Mouse (Mus musculus): ENCODE measurements around the gene Dll4. TPM values are rescaled to one million over a fixed set of nuclear protein-coding genes. Genes with fewer than 3 reads are reported as not detected.

Gene Dll4
- polyA plus RNA-seq, 1 experiment, result not detected

DNA sequence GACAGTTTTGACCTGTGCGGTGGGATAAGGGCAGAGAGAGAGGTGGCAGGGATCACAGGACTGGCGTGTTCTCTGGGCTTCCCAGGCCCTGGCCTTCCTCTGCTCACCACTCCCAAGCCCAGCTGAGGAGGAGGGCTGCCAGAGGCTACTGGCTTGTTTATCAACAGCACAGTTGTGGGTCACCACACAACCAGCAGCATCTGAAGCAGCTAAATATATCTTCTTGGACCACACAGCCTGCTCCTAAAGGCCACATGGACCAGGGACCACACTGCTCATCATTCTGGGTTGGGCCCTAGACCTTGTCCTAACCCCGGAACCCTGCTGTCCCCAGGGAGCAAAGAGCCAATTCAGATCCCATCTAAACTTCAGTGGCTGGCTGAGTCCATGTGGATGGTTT, 39.4 kb downstream of the Dll4 start:
- no peak for TF ChIP-seq POLR2A (IDR thresholded peaks at IDR 0.05; ENCODE audit: borderline replicate concordance, control insufficient read depth, low read depth, low read length)
- TF ChIP-seq CTCF (IDR thresholded peaks at IDR 0.05; ENCODE audit: control insufficient read depth, insufficient read depth, low read length), result no peak
- H3K4me1 ChIP-seq (ENCODE audit: control insufficient read depth, insufficient read depth, low read length), result peaks cover 2% of the 10 kb centered on the region; the same call in 1 of the 2 replicates
- no peak overlapping the region for H3K4me3 ChIP-seq (replicated peaks; ENCODE audit: control insufficient read depth, low read depth, low read length)
- 90% methylated on average over 3 of the region's 3 CpGs for WGBS
- no peak overlapping the region for H3K27ac ChIP-seq (ENCODE audit: control insufficient read depth, insufficient read depth, low read depth, low read length, poor library complexity)

DNA sequence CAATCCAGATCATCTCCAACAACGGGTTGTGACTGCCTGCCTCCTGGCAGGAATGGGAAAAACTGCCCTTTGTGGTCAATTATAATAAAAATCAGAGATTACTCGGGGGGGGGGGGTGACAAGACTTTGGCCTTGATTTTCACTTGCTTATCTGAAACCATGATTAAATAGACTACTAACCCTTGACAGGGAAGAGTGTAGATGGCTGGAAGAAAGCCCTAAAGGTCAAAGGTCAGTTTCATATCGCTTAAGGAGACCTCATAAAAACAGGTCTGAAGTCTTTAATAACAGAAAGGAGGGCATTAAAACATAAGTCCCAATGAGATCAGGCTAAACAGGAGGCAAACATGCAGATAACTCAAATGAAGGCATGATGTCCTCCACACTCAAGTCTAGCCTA, 41.8 kb downstream of the Dll4 start:
- TF ChIP-seq POLR2A (IDR thresholded peaks at IDR 0.05; ENCODE audit: borderline replicate concordance, control insufficient read depth, low read depth, low read length) (no peak), CTCF (IDR thresholded peaks at IDR 0.05; ENCODE audit: control insufficient read depth, insufficient read depth, low read length) (no peak)
- Histone ChIP-seq H3K27ac (ENCODE audit: control insufficient read depth, insufficient read depth, low read depth, low read length, poor library complexity) (no peak overlapping the region), H3K4me1 (ENCODE audit: control insufficient read depth, insufficient read depth, low read length) (no peaks in the 10 kb centered on the region), H3K4me3 (replicated peaks; ENCODE audit: control insufficient read depth, low read depth, low read length) (no peak overlapping the region)
- WGBS, result 76% methylated on average over 3 of the region's 3 CpGs

DNA sequence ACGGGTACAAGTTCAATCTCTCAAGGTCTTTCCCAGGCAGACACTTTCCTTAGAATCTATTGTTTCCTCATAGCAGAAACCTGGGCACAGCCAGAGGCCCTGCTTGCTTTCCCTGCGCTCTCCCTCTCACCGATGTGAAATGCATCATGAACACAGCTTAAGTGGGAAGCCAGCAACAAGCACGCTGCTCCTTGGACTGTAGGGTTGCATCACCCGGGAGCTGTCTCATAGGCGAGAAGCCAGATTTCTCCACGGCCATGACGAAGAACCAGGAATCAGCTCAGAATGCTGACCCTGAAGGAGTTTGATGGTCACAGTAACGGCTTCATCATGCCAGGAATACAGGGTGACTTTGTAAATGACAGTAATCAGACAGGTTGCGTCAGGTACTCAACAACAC, 44.5 kb downstream of the Dll4 start:
- 86% methylated on average over 10 of the region's 10 CpGs for WGBS
- no peak overlapping the region for H3K27ac ChIP-seq (ENCODE audit: control insufficient read depth, insufficient read depth, low read depth, low read length, poor library complexity)
- no peak for TF ChIP-seq POLR2A (IDR thresholded peaks at IDR 0.05; ENCODE audit: borderline replicate concordance, control insufficient read depth, low read depth, low read length)
- TF ChIP-seq CTCF (IDR thresholded peaks at IDR 0.05; ENCODE audit: control insufficient read depth, insufficient read depth, low read length), result no peak
- no peaks in the 10 kb centered on the region for H3K4me1 ChIP-seq (ENCODE audit: control insufficient read depth, insufficient read depth, low read length)
- no peak overlapping the region for H3K4me3 ChIP-seq (replicated peaks; ENCODE audit: control insufficient read depth, low read depth, low read length)

DNA sequence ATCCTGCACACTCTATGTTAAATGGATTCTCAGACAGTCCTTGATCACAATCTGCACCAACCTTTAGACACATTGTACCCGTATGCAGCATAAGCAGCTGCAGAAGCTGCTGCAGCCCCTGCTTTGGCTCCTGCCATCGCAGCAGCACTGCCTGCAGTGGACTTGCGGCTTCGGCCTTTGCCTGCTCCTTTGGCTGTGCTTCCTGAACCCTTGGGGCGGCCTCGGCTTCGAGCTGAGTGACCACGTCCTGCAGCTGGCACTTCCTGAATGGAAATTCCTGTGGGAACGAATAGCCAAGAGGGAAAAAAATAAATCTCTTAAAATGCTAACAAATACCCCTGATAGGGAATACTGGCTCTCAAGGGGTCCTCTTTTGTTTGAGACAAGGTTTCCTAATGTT, 51.7 kb downstream of the Dll4 start:
- no peak overlapping the region for H3K4me3 ChIP-seq (replicated peaks; ENCODE audit: control insufficient read depth, low read depth, low read length)
- TF ChIP-seq POLR2A (IDR thresholded peaks at IDR 0.05; ENCODE audit: borderline replicate concordance, control insufficient read depth, low read depth, low read length), result no peak
- no peak for TF ChIP-seq CTCF (IDR thresholded peaks at IDR 0.05; ENCODE audit: control insufficient read depth, insufficient read depth, low read length)
- no peak overlapping the region for H3K27ac ChIP-seq (ENCODE audit: control insufficient read depth, insufficient read depth, low read depth, low read length, poor library complexity)
- WGBS, result 83% methylated on average over 9 of the region's 9 CpGs
- no peaks in the 10 kb centered on the region for H3K4me1 ChIP-seq (ENCODE audit: control insufficient read depth, insufficient read depth, low read length)

DNA sequence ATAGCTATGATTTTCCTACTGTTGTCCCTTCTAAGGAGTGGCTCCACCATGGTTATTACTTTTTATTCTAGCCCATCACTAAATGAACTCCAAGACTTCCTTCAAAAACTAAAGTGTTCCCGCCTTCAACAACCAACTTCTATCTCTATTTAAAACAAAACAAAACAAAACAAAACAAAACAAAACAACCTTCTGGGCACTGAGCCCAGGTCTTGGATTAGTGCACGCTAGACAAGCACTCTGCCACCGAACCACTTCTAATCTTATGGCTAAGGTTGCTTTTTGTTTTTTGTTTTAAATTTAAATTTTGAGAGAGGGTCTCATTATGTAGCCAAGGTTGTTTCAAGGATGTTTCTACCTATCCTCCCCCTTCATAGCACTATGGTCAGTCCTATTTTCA, 52.2 kb downstream of the Dll4 start:
- 88% methylated on average over 3 of the region's 3 CpGs for WGBS
- TF ChIP-seq CTCF (IDR thresholded peaks at IDR 0.05; ENCODE audit: control insufficient read depth, insufficient read depth, low read length), result no peak
- no peak for TF ChIP-seq POLR2A (IDR thresholded peaks at IDR 0.05; ENCODE audit: borderline replicate concordance, control insufficient read depth, low read depth, low read length)
- H3K4me1 ChIP-seq (ENCODE audit: control insufficient read depth, insufficient read depth, low read length), result no peaks in the 10 kb centered on the region
- H3K27ac ChIP-seq (ENCODE audit: control insufficient read depth, insufficient read depth, low read depth, low read length, poor library complexity), result no peak overlapping the region
- H3K4me3 ChIP-seq (replicated peaks; ENCODE audit: control insufficient read depth, low read depth, low read length), result no peak overlapping the region

DNA sequence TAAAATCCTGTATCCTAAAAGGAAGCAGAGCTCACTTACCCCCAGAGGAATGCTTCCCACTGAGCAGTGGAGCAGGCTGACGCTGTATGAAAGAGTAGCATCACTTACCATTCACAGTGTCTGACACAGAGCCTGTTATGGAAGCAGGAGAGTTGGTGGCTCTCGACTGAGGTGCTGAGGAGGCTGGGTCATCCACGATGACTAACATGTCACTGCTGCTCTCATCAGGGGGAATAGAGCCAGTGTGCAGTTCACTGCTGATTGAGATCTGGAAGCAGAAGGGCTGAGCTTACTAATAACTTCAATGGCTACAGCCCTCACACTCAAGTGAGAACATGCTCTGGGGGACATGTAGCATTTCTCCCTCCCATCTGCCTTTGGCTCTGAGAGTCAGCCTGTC, 53.9 kb downstream of the Dll4 start:
- no peak overlapping the region for H3K27ac ChIP-seq (ENCODE audit: control insufficient read depth, insufficient read depth, low read depth, low read length, poor library complexity)
- no peaks in the 10 kb centered on the region for H3K4me1 ChIP-seq (ENCODE audit: control insufficient read depth, insufficient read depth, low read length)
- TF ChIP-seq CTCF (IDR thresholded peaks at IDR 0.05; ENCODE audit: control insufficient read depth, insufficient read depth, low read length) (no peak), POLR2A (IDR thresholded peaks at IDR 0.05; ENCODE audit: borderline replicate concordance, control insufficient read depth, low read depth, low read length) (no peak)
- no peak overlapping the region for H3K4me3 ChIP-seq (replicated peaks; ENCODE audit: control insufficient read depth, low read depth, low read length)
- 82% methylated on average over 3 of the region's 3 CpGs for WGBS

Other genes with a start within 250 kb of the Dll4 start
- gene Rad51, start 213.0 kb upstream of the Dll4 start, polyA plus RNA-seq (2011; ENCODE audit: insufficient read depth, insufficient read length, low replicate concordance, missing spikeins), result 25.6 and 32.4 TPM in 2 replicates
- 25.4 and 36.2 TPM in 2 replicates for gene Rmdn3, start 168.8 kb upstream of the Dll4 start, polyA plus RNA-seq (2011; ENCODE audit: insufficient read depth, insufficient read length, low replicate concordance, missing spikeins)
- gene Gchfr, start 158.0 kb upstream of the Dll4 start, polyA plus RNA-seq (2011; ENCODE audit: insufficient read depth, insufficient read length, low replicate concordance, missing spikeins), result 4.0 TPM in 1 of 2 replicates, not detected in the other
- gene Gm14137, start 151.3 kb upstream of the Dll4 start, polyA plus RNA-seq (2011; ENCODE audit: insufficient read depth, insufficient read length, low replicate concordance, missing spikeins), result not detected in 2 replicates
- gene Zfyve19, start 117.2 kb upstream of the Dll4 start, polyA plus RNA-seq (2011; ENCODE audit: insufficient read depth, insufficient read length, low replicate concordance, missing spikeins), result 21.0 and 42.2 TPM in 2 replicates
- gene Dnajc17, start 117.0 kb upstream of the Dll4 start, polyA plus RNA-seq (2011; ENCODE audit: insufficient read depth, insufficient read length, low replicate concordance, missing spikeins), result 10.0 and 12.5 TPM in 2 replicates
- gene Ppp1r14d, start 95.9 kb upstream of the Dll4 start, polyA plus RNA-seq (2011; ENCODE audit: insufficient read depth, insufficient read length, low replicate concordance, missing spikeins), result not detected in 2 replicates
- 4.3 TPM in 1 of 2 replicates, not detected in the other for gene Spint1, start 88.4 kb upstream of the Dll4 start, polyA plus RNA-seq (2011; ENCODE audit: insufficient read depth, insufficient read length, low replicate concordance, missing spikeins)
- gene Rhov, start 54.5 kb upstream of the Dll4 start, polyA plus RNA-seq (2011; ENCODE audit: insufficient read depth, insufficient read length, low replicate concordance, missing spikeins), result 2.1 TPM in 1 of 2 replicates, not detected in the other
- 6.5 and 9.7 TPM in 2 replicates for gene Vps18, start 37.0 kb upstream of the Dll4 start, polyA plus RNA-seq (2011; ENCODE audit: insufficient read depth, insufficient read length, low replicate concordance, missing spikeins)
- 0.59 and 6.2 TPM in 2 replicates for gene Chac1, start 25.4 kb downstream of the Dll4 start, polyA plus RNA-seq (2011; ENCODE audit: insufficient read depth, insufficient read length, low replicate concordance, missing spikeins)
- gene Ino80, start 151.9 kb downstream of the Dll4 start, polyA plus RNA-seq (2011; ENCODE audit: insufficient read depth, insufficient read length, low replicate concordance, missing spikeins), result 7.9 and 9.9 TPM in 2 replicates
- gene Exd1, start 221.8 kb downstream of the Dll4 start, polyA plus RNA-seq (2011; ENCODE audit: insufficient read depth, insufficient read length, low replicate concordance, missing spikeins), result 1.0 TPM in 1 of 2 replicates, not detected in the other
- gene Chp1, start 221.9 kb downstream of the Dll4 start, polyA plus RNA-seq (2011; ENCODE audit: insufficient read depth, insufficient read length, low replicate concordance, missing spikeins), result 31.5 and 36.0 TPM in 2 replicates